Mouse (Mus musculus): Measurements from ENCODE around the gene Nrxn3. TPM values are rescaled to one million over a fixed set of nuclear protein-coding genes. Genes with fewer than 3 reads are reported as not detected.

Gene Nrxn3
- polyA plus RNA-seq, 1 experiment from 2014 or later = 94.3 TPM

DNA sequence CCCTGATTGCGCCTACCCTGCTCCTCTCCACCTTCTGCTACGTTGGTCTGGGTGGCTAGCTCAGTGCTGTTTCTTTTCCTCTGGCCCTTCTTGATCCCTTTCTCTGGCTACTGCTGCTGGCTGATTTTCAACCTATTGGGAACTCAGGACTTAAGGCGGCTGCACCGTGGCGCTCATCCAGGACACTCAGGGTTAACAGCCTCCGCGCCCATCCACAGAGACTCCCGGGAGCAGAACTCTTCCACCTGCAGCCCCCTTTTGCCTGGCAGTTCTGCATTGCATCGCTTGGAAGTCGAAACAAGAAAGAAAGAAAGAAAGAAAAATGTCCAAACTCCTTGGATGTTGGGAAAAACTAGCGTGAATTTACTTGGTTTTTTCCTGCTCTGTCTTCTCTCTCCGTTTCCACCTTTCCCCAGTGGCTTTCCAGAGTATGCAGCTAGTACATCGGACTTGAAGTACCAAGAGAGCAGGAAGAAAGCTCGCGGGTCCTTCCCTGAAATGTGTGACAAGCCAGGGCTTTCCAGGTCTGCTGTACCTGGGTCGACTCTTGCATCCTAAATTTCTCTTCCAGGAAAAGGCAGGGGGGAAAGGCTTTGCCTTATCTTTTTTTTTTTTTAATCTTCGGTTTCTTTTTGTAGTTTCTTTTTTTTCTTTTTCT is 1090.0 kb downstream of the Nrxn3 start:
- no peak; the same call in 1 of the 2 replicates for ATAC-seq (replicated peaks)
- peak overlapping the region; percentile 55 for H3K9ac ChIP-seq
- H3K27ac ChIP-seq = peak overlapping the region; percentile 72; the same call in 1 of the 2 replicates
- H3K36me3 ChIP-seq (replicated peaks) = no peaks in the 10 kb centered on the region
- 2% methylated on average over 17 of the region's 17 CpGs for WGBS
- H3K27me3 ChIP-seq (replicated peaks) = no peaks in the 10 kb centered on the region
- peak overlapping the region; percentile 93 for H3K4me2 ChIP-seq
- H3K9me3 ChIP-seq = no peaks in the 10 kb centered on the region
- H3K4me3 ChIP-seq = peak overlapping the region; percentile 50
- H3K4me1 ChIP-seq = peaks cover 41% of the 10 kb centered on the region

DNA sequence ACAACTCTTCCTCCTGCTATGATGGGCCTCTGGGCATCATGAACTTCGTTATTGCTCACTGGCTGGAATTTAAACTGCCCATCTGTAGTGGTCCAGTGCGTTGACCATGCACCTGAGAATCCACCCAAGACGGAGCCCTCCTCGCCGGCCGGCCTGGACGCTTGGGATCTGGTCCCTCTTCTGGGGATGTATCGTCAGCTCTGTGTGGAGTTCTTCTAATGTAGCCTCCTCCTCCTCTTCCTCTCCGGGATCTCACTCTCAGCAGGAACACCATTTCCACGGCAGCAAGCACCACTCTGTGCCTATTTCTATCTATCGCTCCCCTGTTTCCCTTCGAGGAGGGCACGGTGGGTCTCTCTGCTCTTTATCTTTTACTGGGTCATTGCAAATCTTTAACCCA is 1090.6 kb downstream of the Nrxn3 start:
- Histone ChIP-seq H3K9ac (peak overlapping the region; percentile 45), H3K9me3 (no peaks in the 10 kb centered on the region), H3K36me3 (replicated peaks) (no peaks in the 10 kb centered on the region), H3K4me1 (peaks cover 48% of the 10 kb centered on the region), H3K27ac (peak overlapping the region; percentile 24; the same call in 1 of the 2 replicates), H3K27me3 (replicated peaks) (no peaks in the 10 kb centered on the region), H3K4me3 (peak overlapping the region; percentile 50), H3K4me2 (peak overlapping the region; percentile 93)
- 11% methylated on average over 13 of the region's 13 CpGs for WGBS
- no peak for ATAC-seq (replicated peaks)

DNA sequence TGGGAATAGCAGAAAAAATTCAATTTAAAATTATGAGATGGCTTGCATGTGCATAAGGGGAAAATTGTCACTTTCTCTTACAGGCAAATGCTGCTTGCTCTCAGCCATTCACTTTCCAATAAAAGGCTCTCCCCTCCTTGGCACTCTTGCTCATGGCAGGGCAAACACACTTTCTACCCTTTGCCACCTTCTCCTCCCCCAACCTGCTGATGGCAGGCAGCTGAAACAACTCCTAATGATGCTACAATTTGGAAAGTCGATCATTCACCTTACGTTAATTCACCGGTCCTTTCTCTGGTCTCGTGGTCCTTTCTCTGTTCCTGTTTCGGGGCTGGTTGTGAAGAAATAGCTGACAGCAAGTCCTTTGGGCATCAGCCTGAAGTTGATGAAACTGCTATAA is 1091.0 kb downstream of the Nrxn3 start:
- Histone ChIP-seq H3K9me3 (no peaks in the 10 kb centered on the region), H3K36me3 (replicated peaks) (no peaks in the 10 kb centered on the region), H3K4me1 (peaks cover 48% of the 10 kb centered on the region), H3K27me3 (replicated peaks) (no peaks in the 10 kb centered on the region), H3K4me2 (peak overlapping the region; percentile 93), H3K4me3 (peak overlapping the region; percentile 50), H3K27ac (peak overlapping the region; percentile 24; the same call in 1 of the 2 replicates), H3K9ac (peak overlapping the region; percentile 45)
- 69% methylated on average over 5 of the region's 5 CpGs for WGBS
- no peak for ATAC-seq (replicated peaks)

DNA sequence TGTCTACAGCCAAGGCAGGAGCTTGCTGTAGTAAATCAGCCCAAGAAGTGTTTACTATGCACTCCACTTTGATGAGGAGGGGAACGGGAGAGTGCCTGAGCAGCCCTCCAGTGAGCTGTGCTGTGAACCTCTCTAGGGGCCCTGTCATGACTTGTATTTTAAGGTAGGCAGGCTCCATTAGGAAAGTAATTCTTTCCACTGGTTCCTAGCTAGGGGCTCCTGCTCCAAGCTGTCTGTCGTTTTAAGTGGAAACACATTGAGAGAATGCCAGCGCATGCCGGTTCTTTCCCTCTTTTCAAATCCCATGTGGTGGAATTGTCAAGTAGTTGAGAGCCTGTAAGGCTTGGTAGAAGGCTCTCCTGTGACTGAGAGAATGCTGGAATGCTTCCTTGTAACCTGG is 1091.9 kb downstream of the Nrxn3 start:
- no peaks in the 10 kb centered on the region for H3K9me3 ChIP-seq
- ATAC-seq (replicated peaks) = no peak
- peak overlapping the region; percentile 50 for H3K4me3 ChIP-seq
- 40% methylated on average over 4 of the region's 4 CpGs for WGBS
- H3K27me3 ChIP-seq (replicated peaks) = no peaks in the 10 kb centered on the region
- H3K4me2 ChIP-seq = peak overlapping the region; percentile 93
- H3K9ac ChIP-seq = no peak overlapping the region
- no peaks in the 10 kb centered on the region for H3K36me3 ChIP-seq (replicated peaks)
- H3K27ac ChIP-seq = no peak overlapping the region
- peaks cover 48% of the 10 kb centered on the region for H3K4me1 ChIP-seq

DNA sequence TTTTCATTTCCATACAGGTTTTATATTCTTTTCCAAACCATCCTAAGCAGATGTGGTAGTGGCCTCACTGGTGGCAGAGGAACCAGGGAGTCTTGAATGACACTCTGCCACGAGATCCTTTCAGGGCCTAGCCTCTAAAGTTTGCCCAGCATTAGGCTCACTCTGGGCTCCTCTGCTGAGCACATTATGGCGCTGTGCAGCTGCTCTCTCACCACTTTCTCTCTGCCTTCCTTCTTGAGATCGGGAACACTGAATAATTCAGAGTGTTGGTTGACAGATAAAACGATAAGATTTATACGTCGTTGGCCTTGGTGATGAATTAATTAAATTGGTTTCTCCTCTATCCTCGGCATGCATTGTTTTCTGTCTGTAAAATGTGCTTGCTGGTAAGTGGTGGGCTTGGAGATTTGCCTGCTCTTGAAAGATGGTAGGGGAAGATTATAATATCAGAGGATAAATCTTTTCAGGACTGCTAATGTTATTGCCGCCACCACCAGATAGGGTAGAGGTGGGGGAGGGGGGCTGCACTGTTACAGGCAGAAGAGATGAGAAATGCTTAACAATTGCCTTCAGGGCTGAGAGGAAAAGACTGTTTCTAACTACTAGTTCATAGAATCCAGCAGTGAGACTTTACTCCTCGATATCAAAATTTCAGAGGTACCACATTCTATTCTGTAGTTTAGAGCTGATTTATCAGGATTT is 1094.5 kb downstream of the Nrxn3 start:
- H3K27ac ChIP-seq = no peak overlapping the region
- peak overlapping the region; percentile 8; the same call in 1 of the 2 replicates for H3K4me3 ChIP-seq
- H3K9me3 ChIP-seq = no peaks in the 10 kb centered on the region
- WGBS = 32% methylated on average over 9 of the region's 9 CpGs
- H3K4me1 ChIP-seq = peaks cover 48% of the 10 kb centered on the region
- H3K9ac ChIP-seq = no peak overlapping the region
- H3K36me3 ChIP-seq (replicated peaks) = no peaks in the 10 kb centered on the region
- no peak for ATAC-seq (replicated peaks)
- peak overlapping the region; percentile 93 for H3K4me2 ChIP-seq
- no peaks in the 10 kb centered on the region for H3K27me3 ChIP-seq (replicated peaks)

DNA sequence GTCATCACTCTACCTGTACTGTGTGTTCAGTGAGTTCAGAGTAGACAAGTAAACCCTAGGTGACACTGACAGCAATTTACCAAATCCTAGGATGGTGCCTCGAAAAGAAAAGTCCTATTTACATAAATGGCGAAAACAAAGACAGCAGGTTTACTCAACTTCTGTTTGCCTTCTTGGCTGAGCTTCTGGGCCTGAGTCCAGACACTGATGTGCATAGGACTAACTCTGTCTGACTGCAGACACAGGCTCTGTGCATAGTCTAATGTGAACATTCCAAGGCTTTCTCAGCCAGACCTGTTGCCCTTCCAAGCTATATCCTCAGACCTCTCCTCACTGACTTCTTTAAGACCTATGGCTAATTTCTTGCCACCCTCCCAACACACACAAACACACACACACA is 1095.5 kb downstream of the Nrxn3 start:
- 75% methylated on average over 2 of the region's 2 CpGs for WGBS
- no peaks in the 10 kb centered on the region for H3K36me3 ChIP-seq (replicated peaks)
- peaks cover 49% of the 10 kb centered on the region for H3K4me1 ChIP-seq
- no peak overlapping the region for H3K4me3 ChIP-seq
- H3K27me3 ChIP-seq (replicated peaks) = no peaks in the 10 kb centered on the region
- no peaks in the 10 kb centered on the region for H3K9me3 ChIP-seq
- H3K9ac ChIP-seq = no peak overlapping the region
- H3K27ac ChIP-seq = no peak overlapping the region
- no peak for ATAC-seq (replicated peaks)
- H3K4me2 ChIP-seq = no peak overlapping the region

DNA sequence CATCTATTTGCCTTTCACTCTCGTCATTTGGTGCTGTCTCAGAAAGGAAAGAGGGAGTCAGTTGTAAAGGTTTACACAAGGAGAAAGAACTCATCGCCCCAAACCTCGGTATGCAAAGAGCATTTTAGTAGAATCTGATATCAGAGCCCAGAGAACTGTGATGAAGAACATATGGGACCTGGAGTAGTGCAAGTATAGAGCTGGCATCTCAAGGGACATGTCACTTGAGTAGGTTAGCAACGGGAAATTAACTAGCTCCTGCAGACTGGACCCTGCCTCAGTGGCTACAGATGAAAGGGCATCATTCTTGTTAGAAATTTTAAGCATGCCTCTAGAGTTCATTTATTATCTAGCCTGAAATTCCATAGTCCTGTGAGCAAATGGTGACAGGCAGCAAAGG is 1099.5 kb downstream of the Nrxn3 start:
- 29% methylated on average over 4 of the region's 4 CpGs for WGBS
- H3K4me2 ChIP-seq = no peak overlapping the region

DNA sequence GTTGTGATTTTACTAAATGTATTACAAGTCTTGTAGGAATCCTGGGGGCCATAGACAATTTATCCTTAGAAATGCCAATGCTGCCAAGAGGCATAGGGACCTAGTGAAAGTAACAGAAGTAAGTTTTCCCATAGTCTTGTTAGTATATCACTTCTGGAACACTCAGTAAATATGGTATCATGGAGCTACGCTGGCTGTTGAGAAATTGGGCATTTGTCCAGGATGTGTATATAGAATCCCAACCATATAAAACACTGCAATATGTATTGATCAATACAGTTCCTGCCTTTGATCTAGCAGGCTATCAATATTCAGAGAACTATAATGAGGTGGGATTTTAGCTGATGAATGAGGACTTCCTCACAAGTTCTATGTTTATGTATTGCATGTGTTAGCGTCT is 1107.3 kb downstream of the Nrxn3 start:
- Histone ChIP-seq H3K27ac (no peak overlapping the region), H3K4me1 (no peaks in the 10 kb centered on the region; the same call in 1 of the 2 replicates), H3K9ac (no peak overlapping the region), H3K36me3 (replicated peaks) (no peaks in the 10 kb centered on the region), H3K9me3 (no peaks in the 10 kb centered on the region), H3K27me3 (replicated peaks) (no peaks in the 10 kb centered on the region), H3K4me3 (no peak overlapping the region), H3K4me2 (no peak overlapping the region)
- 82% methylated on average over 2 of the region's 2 CpGs for WGBS
- no peak for ATAC-seq (replicated peaks)

More for the DNA sequence above, 1099.5 kb downstream of the Nrxn3 start:
- no peaks in the 10 kb centered on the region for H3K9me3 ChIP-seq
- no peak overlapping the region for H3K4me3 ChIP-seq
- ATAC-seq (replicated peaks) = no peak
- H3K9ac ChIP-seq = no peak overlapping the region
- H3K36me3 ChIP-seq (replicated peaks) = no peaks in the 10 kb centered on the region
- no peak overlapping the region for H3K27ac ChIP-seq
- no peaks in the 10 kb centered on the region for H3K27me3 ChIP-seq (replicated peaks)
- peaks cover 24% of the 10 kb centered on the region for H3K4me1 ChIP-seq

DNA sequence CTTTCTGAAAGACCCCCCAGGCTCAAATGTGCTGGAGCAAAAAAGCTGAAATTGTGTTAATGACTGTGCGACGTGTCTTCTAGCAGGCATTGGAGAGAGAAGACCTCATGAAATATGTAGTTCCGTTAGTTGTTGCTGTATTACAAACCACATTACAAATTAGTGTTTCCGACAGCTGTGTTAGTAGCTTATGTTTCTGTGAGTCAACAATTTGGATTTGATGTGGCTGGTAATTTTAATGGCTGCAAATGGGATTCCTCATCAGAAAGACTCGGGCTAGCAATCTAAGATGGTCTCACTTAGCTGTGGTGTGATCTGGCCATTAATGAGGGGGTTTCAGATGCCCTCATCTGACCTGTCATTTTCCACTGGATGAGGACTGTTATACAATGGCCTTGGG is 1107.7 kb downstream of the Nrxn3 start:
- Histone ChIP-seq H3K27me3 (replicated peaks) (no peaks in the 10 kb centered on the region), H3K9me3 (no peaks in the 10 kb centered on the region), H3K4me1 (no peaks in the 10 kb centered on the region), H3K9ac (no peak overlapping the region), H3K4me2 (no peak overlapping the region), H3K27ac (no peak overlapping the region), H3K4me3 (no peak overlapping the region), H3K36me3 (replicated peaks) (no peaks in the 10 kb centered on the region)
- no peak for ATAC-seq (replicated peaks)
- 82% methylated on average over 5 of the region's 5 CpGs for WGBS

DNA sequence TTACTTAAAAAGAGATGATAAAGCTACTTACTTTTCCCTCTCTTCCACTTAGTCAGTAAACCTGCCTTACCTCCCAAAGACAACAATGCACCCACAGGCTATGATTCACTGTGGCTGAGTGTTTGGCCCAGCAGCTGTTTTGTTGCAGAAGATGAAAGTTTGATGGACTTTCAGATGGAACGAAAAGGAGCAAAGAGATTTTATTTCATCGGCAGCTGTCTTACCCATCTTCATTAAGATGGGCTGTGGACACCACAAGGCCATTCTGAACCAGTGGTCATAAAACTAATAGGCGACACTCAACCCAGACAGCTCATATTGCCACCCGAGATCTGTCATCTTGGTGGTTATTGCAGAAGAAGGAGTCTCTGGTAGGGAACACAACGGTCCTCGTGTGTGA is 1108.6 kb downstream of the Nrxn3 start:
- Histone ChIP-seq H3K27ac (no peak overlapping the region), H3K4me1 (no peaks in the 10 kb centered on the region), H3K9ac (no peak overlapping the region), H3K9me3 (no peaks in the 10 kb centered on the region), H3K4me3 (no peak overlapping the region), H3K27me3 (replicated peaks) (no peaks in the 10 kb centered on the region), H3K36me3 (replicated peaks) (no peaks in the 10 kb centered on the region), H3K4me2 (no peak overlapping the region)
- 87% methylated on average over 6 of the region's 6 CpGs for WGBS
- no peak for ATAC-seq (replicated peaks)

DNA sequence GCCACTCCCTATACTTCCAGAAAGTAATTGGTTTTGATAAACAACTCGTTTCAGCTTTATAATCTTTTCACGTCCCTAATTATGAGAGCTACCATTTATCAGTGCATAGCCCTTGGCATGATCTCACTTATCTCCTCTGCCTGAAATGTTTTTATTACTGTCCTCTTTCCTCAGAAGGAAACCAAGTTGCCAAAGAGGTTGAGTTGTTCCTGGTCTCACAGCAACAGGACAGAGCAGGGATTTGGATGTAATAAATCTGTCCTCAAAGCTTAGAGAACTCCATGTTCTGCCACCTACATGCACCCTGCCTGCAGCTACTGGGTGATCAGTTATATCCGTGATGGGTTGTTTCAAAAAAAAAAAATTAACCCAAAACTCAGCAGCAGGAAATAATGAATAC is 1113.6 kb downstream of the Nrxn3 start:
- H3K4me1 ChIP-seq = no peaks in the 10 kb centered on the region
- H3K36me3 ChIP-seq (replicated peaks) = no peaks in the 10 kb centered on the region
- 80% methylated on average over 3 of the region's 3 CpGs for WGBS
- H3K4me3 ChIP-seq = no peak overlapping the region
- no peak for ATAC-seq (replicated peaks)
- no peaks in the 10 kb centered on the region for H3K9me3 ChIP-seq
- H3K27me3 ChIP-seq (replicated peaks) = no peaks in the 10 kb centered on the region
- H3K4me2 ChIP-seq = no peak overlapping the region
- no peak overlapping the region for H3K9ac ChIP-seq
- no peak overlapping the region for H3K27ac ChIP-seq

DNA sequence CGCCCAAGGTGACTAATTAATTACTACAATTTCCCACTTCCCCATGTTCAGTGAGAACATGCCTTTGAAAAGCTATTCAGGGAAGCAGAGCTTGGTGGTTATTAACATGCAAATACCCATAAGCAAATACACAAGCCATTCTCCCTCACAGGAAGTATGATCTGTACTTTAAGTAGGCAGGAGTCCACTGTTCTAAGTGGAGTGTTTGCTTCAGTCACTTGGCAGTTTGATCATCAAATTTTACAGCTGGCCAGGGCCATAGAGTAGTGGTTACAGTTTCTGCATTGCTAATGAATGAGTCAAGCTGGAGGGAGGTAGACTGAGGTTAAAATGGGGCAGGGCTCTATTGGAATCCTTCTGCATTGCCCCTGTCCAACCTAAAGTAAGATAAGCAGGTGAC is 1120.2 kb downstream of the Nrxn3 start:
- H3K27ac ChIP-seq = no peak overlapping the region
- H3K9ac ChIP-seq = no peak overlapping the region
- no peak overlapping the region for H3K4me3 ChIP-seq
- 87% methylated on average over 1 of the region's 1 CpGs for WGBS
- H3K9me3 ChIP-seq = no peaks in the 10 kb centered on the region
- H3K27me3 ChIP-seq (replicated peaks) = no peaks in the 10 kb centered on the region
- peaks cover 6% of the 10 kb centered on the region for H3K4me1 ChIP-seq
- ATAC-seq (replicated peaks) = no peak
- H3K4me2 ChIP-seq = no peak overlapping the region
- H3K36me3 ChIP-seq (replicated peaks) = no peaks in the 10 kb centered on the region

DNA sequence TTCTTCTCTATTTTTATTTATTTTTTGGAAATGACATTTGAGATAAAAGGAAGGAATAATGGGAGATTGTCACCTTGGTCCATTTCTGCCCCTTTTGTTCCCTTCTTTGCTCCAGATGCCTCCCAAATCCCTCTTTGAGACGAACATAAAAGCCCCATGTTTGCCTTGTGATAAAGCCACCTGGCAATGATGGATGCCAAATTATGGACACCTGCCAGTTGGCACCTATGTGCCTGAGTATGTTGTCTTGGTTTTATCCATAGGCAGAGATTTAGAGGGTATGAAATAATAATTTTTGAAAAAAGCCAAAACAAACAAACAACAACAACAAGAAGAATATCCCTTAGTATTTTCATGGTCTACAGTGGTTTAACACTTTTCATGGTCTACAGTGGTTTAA is 1125.4 kb downstream of the Nrxn3 start:
- WGBS = 53% methylated on average over 1 of the region's 1 CpGs
- Histone ChIP-seq H3K9ac (no peak overlapping the region), H3K27me3 (replicated peaks) (no peaks in the 10 kb centered on the region), H3K27ac (no peak overlapping the region), H3K9me3 (no peaks in the 10 kb centered on the region), H3K4me3 (no peak overlapping the region), H3K4me1 (peaks cover 6% of the 10 kb centered on the region; the same call in 1 of the 2 replicates), H3K4me2 (no peak overlapping the region), H3K36me3 (replicated peaks) (no peaks in the 10 kb centered on the region)
- ATAC-seq (replicated peaks) = no peak

Measured in midbrain, embryonic 15.5 days (tissue).